Mouse (Mus musculus) layer of hippocampus, adult 11-12 months (tissue): ENCODE results near the gene Sdhc.
"Not testable (repeated sequence)": the region's sequence is repeated elsewhere in the genome, so short reads cannot be mapped to it uniquely, and the experiment has no call there.

ENCODE experiments used
- DNase-seq: peaks from one replicate; pipeline ENCODE4 v3.0.0; 2022; ENCODE audit warnings: low spot score

Gene Sdhc

DNA sequence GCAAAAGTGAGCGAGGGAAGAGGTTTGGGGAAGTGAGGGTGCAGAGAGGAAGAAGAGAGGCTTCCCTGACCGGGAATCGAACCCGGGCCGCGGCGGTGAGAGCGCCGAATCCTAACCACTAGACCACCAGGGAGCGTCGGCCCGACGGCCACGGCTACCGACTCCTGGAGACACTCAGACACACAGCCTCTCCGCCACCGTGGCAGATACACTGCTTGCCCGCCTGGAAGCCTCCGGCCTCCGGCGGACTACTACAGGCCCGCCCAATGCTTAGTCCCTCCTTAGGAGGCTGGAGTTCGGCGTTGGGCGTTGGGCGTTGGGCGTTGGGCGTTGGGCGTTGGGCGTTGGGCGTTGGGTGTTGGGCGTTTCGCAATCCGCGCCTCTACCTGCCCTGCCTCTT lies 71.1 kb downstream of the Sdhc start:
- not testable (repeated sequence) for DNase-seq

DNA sequence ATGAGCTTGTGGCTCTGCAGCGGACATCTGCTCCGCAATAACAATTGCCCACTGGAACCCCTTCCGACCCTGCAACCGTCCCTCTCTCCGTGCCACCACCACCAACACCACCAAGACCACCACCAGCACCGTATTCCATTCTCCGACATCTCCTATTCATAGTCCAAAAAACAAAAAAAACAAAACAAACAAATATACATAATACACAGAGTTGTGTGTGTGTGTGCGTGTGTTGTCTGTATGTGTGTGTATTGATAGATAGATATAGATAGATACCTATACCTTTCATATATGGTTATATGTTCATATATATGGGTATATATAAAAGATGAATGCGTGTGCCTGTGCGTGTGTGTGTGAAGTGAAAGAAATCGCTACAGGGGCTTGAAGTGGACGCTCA lies 72.0 kb downstream of the Sdhc start:
- not testable (repeated sequence) for DNase-seq

DNA sequence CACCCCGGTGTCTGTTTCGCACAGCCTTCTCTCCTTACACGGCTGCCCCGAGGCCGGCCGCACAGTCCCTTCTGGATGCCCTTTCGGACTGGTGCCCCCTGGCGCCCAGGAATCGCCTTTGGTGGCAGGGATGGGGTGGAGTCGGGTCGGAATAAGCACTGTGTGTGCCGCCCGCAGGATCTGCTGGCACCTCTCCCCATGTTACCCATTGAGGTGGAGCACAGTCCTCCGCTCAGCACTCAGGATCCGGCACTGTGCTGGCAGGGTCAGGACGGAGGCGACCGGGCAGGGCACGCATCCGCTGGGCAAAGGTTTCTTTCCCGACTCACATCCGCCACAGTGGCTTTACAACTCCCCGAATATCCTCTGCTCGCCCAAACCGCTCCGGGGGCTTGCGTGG lies 72.4 kb downstream of the Sdhc start:
- not testable (repeated sequence) for DNase-seq

DNA sequence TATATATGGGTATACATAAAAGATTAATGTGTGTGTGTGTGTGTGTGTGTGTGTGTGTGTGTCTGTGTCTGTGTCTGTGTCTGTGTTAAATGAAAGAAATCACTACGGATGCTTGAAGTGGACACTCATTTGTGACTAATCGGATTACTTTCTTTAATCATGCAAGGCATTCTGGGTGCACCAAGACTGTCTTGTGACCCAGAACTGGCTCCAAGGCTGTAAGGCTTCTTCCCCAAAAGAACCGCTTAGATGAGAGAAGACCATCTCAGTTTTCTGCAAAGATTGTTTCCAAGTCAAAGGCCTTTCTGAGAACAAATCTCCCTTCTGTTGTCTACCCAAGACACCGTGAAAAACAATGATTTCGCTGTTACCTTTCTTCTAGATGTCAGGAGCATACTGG lies 73.2 kb downstream of the Sdhc start:
- DNase-seq: not testable (repeated sequence)
